Mouse (Mus musculus) C2C12 (cell line): ENCODE data around the gene Ttyh2.

Experiments
- CEBPB ChIP-seq: IDR thresholded peaks from one replicate; pipeline ENCODE4 v1.6.1; 2011; ENCODE audit warnings: low read depth, mild to moderate bottlenecking, control low read depth, moderate library complexity
- CTCF ChIP-seq: IDR thresholded peaks from one replicate; pipeline ENCODE4 v1.5.1; 2011; ENCODE audit not compliant: control insufficient read depth, insufficient read depth, insufficient read length
- MYOD1 ChIP-seq: IDR thresholded peaks from one replicate; pipeline ENCODE4 v1.6.1; 2011; ENCODE audit warnings: low read depth; ENCODE audit not compliant: control insufficient read depth, insufficient read length

DNA sequence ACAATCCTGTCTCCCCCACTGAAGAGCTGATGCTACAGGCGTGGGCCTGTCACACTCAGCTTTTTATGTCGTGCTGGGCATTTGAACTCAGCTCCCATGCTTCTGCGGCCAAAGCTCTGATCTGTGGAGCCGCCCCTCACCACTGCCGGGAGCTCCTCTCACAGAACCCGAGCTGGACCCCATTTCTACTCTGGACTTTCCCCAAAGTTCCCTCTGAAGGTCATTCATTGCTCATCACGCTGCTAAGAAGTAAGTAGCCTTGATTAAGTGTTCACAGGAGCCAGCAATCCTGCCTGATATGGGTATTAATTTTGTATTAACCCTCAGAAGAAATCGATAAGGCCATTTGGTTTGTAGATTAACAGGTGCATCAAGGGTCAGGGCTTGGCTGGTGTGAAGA lies 47.2 kb downstream of the Ttyh2 start:
- no peak for TF ChIP-seq CTCF
- no peak for TF ChIP-seq MYOD1
- no peak for TF ChIP-seq CEBPB
